Mouse (Mus musculus) lung, postnatal 10 days (tissue): ENCODE data around the gene Uba7.

Source experiments
- DNase-seq: peaks from one replicate; pipeline ENCODE4 v3.0.0; 2021

The Uba7 gene

DNA sequence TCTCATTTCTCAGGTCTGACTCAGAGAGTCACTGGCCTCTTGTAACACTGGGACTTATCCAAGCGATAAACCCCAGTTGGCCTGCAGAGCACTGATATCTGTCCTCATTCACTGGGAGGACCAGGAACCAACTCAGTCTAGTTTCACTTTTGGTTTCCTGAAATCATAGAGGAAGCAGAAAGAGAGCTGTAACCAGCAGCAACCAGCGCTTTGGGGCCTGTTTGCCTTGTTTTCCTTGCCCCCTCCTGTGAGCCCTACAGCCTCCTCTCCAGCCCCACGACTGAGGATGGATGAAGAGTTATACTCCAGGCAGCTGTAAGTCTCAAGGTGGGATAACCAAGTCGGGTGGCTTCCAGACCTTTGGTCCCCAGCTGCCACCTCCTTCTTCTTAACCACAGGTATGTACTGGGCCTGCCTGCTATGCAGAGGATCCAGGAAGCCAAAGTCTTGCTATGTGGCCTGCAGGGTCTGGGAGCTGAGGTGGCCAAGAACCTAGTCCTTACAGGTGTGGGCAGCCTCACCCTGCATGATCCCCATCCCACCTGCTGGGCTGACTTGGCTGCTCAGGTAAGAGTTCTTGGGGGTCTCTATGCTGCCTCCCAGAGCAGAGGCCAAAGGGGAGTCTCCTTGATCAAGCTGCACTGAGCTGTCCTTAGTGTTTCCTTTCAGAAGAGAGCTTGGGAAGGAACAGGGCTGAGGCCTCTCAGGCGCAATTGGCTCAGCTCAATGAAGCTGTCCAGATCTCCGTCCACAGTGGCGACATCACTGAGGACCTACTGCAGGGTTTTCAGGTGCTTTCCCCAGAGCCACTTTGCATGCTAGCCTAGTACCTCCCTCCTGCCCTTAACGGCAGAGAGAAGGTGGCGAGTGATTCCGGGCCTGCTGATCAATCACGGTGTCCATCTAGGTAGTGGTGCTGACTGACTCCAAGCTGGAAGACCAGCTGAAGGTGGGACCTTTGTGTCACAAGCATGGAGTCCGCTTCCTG, at the start of gene Uba7:
Uba7 (plus strand) TSS at position 107 of the 988 bp plus-strand sequence.
- DNase-seq = peak; percentile 40

DNA sequence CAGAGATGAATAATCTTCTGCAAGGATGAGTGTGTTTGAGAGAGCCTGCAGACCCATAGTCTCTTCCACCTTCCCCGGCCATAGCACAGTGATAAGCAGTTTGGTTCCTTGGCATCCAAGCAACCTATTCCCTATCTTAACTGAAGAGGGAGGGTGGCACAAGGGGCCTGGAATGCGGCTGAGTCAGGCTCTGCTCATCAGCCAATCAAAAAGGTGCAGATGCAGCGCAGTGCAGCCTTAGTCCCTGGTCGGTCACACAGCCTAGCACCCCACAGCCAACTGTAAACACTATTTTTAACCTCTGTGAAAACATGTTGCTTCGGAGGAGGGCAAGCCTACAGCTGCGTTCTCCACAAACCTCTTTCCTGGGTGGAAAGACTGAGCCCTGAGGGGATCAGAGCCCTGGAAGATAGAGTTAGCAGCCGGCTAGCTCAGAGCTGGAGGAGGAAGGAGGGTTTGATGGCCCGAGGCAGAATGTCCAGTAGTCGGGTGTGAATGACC, 48.3 kb upstream of the Uba7 start:
- DNase-seq = no peak

DNA sequence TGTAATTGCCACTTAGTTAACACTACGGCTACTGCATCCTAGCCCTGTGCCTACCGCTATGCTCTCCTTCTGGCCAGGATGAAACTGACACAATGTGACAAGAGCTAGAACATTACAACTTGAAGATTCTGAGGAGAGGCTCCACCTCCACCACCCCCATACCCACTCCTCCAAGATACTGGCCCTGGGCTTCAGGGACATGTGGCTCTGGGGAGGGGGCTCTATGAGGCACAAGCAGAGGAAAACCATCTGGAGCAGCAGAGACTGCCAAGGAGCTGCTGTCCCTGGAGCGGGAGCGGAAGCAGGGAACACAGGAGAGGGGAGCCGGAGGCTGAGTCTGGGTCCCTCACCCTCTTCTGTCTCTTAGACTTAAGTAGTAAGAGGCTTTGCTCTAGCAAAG, 47.6 kb upstream of the Uba7 start:
- no peak for DNase-seq

DNA sequence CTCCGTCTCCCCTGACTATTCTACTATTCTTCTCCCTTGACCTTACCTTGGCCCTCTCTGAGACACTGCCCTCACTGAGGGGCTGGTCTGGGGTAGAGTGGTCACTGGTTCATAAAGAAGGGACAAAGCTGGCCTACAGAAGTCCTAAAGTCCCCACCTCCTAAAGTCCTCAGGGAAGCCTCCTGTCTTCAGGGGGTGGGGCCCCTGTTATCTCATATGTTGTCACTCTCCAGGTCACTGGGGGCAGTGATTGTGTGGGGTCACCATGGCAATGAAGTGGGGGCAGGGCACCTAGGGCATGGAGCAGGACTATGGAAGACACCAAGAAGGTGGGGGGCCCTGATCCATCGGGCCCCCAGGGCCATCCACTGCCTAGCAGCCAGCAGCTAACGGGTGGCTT, 47.1 kb upstream of the Uba7 start, which contains the start of gene Actl11:
Actl11 (plus strand) TSS at position 301 of the 400 bp plus-strand sequence.
- no peak for DNase-seq

DNA sequence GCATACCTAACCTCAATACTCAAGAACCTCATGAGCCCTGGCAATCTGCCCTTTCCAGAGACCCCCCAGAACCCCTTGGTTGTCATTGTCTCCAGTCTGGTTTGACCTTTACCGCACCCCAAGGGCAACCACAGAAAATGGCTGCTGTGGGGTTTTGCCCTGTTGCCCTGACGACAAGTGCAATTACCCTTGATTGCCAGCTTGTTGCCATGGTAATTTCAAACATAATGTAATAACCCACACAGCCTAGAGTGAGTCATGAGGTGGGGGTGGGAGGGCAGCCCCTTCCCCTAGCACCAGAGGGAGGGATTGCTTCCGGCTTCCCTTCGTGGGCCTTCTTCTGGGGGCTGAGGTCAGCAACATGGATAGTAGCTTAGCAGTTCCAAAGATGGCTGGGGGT, 43.1 kb upstream of the Uba7 start:
- DNase-seq = no peak

DNA sequence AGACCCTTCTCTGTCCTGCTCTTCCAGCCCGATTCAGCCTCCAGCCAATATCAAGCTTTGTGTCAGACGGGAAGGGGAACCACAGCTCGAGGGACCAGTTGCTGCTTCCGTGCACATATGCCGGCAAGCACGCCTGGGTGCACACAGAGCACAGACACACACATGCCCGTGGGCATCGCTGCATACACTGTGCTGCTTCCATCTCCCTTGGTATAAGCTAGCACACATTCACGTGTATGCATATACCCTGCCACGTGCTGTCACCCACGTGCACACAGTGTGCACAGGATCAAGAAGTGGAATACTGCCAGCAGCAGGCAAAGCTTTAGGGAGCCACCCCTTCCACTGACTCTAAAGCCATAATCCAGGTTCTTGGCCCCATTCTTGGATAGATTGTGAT, 41.2 kb upstream of the Uba7 start:
- DNase-seq = no peak

DNA sequence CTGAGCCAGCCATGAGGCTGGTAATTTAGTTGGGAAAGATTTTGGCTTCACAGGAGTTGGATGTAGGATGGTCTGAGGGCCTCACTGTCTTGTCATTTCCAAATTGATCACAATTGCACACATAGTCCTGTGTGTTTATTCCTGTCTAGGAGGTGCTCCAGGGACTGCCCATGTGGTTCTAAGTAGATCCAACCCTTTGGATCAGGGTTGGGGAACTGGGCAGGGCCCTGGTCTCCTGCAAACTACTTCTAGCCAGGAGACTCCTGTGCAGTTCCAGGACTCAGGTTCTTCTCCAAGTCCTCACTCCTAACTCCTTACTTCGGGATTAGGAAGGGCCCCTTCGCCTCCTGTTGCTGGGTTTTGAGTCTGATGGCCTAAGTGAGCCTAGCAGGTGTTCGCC, 39.9 kb upstream of the Uba7 start, which contains the start of gene Camkv:
Camkv (plus strand) TSS at position 301 of the 400 bp plus-strand sequence.
- no peak for DNase-seq

DNA sequence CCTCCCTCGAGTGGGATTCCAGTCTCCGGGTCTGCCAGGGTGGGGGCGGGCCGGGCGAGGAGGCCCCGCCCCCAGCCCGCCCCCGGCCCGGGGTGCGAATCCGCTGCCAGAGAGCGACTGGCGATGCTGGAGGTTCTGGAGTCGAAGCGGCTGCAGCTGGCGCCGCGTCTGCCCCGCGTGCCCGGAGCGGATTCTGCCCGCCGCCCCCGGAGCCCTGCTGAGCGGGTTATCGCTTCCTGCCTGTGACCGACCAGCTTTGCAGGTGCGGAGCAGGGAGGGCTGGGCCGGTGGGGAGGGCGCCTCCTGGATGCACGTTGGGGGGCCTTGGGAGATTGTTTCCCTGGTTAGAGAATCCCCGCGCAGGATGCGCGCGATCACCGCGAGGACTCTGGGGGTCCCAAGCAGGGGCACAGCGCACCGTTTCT, 39.5 kb upstream of the Uba7 start:
- DNase-seq = no peak

DNA sequence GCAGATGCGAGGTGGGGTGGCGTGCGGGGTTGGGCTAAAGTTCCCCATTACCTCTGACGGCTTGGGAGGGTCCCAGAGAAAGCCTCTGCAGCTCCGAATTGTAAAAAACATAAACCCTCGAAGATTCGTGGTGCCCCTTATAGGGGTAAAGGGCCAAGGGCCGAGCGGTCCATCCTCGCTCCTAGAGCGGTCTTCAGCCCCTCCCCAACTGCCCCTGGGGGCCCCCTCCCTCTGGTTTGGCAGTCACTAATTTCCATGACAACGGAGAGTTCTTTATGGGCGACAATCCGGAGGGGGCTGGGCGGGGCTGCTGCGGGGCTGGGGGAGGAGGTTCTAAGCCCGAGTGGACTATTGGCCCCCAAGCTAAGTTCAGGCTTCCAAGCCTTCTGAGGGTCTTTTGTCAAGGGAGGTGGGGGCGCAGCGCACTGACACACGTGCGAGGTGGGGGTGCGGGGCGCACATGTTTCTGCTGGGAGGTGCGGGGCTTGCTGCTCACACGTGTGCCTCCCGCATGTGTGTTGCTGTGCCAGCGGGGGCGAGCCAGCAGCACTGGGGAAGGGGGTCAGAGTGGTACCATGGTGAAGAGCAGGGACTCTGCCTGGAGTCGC, 39.0 kb upstream of the Uba7 start:
- no peak for DNase-seq

DNA sequence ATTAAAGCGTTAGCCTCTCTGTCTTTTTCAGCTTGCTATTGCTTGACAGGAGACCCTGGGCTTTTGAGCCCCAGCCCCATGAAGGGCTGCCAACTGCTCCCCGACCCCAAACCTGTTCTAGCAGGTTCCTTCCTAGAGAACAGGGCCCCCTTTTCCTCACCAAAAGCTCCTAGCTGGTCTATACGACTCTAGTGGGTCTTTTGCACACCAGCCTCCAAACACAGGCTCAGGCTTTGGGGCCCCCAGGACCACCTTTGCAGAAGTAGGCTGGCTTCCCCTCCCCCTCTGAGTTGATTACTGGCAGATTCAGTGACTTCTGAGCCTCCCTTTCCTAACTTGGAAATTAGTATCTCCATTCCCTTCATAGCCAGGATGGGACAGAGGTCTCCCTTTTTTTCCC, 38.5 kb upstream of the Uba7 start:
- no peak for DNase-seq

DNA sequence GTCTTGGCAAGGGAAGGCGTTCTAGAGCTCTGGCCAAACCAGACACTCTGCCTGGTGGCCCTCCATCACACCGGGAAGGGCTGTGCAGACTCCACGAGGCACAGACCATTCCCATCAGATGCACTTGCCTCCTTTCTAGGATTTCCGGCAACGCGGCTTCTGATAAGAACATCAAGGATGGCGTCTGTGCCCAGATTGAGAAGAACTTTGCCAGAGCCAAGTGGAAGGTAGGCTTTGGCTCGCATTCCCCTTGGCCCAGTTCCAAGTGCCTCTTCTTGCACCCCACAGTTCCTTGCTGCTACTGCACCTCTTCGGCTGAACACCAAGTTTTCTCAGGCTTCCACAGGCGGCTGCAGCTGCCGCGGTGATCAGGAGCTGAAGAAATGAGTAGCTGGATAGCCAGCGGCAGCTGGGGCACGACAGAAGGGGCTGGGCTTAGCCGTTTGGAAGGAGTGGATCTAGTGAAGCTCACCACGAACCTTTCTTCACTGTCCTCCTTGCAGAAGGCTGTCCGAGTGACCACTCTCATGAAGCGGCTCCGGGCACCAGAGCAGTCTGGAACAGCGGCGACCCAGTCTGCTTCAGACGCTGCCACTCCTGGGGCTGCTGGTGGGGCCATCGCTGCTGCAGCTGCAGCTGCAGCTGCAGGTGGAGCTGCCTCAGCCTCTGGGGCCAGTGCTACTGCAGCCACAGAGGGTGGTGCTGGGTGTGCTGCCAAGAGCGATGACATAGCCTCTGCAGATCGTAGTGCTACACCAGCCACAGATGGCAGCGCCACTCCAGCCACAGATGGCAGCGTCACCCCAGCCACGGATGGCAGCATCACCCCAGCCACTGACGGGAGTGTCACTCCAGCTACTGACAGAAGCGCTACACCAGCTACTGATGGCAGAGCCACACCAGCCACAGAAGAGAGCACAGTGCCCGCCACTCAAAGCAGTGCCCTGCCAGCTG, 27.8 kb upstream of the Uba7 start:
- no peak for DNase-seq

DNA sequence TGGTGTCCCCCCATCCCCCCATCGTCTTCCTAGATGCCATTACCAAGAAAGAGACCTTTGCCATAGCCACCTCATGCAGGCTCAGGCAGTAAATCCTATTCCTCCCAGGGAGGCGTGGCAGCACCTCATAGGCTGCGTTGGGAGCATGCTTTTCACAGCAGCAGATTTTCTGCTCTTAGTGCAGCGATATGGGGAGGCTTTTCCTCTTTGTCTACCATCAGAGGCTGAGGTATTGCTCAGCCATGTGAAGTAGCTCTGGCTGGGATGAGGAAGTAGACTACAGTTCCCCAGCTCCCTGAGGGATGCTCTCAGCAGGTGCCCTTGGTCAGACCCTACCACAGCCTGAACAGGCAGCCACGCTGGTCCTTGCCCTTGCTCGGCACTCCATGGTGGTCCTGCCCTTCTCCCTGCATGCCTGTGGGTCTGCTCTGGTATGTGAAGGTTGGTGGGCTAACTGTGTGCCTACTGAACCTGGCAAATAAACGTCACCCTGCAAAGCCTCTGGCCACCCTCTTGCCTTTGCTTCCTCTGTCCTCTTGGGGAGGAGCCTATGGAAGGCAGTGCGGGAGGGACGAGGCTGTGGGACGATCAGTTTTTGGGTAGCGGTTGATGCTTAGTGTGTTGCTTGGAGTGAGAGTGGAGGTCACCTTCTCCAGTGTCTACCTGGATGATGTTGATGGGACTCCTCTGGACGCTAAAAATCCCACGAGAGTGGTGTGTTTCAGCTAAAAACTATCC, 26.0 kb upstream of the Uba7 start:
- DNase-seq = no peak

DNA sequence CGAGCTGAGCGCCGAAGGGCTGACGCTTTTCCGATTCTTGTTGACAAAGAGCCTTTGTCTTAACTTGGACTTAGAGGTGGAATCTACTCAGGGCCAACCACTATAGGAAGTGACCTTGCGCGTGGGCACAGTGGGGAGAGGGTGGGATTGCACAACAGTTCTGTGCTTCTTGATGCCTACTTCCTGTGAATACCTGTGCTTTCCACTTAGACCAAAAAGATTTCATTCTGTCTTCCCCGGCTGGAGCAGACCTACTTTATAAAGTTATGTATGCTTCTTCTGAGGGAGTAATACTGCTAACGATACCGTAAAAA, 25.4 kb upstream of the Uba7 start, which contains the start of gene Traip:
Traip (plus strand) TSS at position 215 of the 314 bp plus-strand sequence.
- DNase-seq = no peak

DNA sequence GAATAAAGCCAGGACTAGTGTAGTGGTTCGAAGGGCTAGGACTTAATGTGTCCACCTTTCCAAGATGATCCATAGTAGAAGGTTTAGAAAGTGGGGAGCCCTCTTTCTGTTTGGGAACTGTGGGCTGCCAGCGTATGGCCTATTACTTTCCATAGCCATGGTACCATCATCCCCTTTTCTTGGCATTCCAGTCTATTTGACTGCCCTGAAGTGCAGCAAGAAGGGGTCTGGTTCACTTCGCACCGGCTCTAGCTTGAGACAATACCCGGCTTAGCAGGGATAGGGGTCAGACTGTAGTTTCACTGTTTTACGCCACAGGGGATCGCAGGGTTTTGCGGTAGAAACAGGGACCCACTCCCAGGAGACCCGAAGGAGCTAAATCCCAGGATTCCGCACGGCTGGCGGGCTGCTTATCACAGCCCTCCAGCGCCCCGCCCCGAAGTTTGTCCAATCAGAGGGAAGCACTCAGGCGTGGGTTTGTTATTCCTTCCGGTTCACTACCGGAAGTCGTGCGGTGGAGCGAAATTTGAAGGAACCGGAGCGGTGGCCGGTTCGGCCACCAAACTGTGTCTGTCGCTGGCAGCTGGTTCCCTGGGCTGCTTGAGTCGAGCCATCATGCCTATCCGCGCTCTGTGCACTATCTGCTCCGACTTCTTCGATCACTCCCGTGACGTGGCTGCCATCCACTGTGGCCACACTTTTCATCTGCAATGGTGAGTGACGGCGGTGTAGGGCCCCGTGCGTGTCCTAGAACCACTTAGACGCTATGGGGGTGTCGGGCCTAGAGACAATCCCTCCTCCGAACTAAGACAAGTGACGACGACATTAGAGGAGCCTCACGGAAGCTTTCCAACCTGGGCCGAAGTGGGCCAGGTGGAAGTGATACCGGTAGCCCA, 24.6 kb upstream of the Uba7 start:
- peak; percentile 97 for DNase-seq

DNA sequence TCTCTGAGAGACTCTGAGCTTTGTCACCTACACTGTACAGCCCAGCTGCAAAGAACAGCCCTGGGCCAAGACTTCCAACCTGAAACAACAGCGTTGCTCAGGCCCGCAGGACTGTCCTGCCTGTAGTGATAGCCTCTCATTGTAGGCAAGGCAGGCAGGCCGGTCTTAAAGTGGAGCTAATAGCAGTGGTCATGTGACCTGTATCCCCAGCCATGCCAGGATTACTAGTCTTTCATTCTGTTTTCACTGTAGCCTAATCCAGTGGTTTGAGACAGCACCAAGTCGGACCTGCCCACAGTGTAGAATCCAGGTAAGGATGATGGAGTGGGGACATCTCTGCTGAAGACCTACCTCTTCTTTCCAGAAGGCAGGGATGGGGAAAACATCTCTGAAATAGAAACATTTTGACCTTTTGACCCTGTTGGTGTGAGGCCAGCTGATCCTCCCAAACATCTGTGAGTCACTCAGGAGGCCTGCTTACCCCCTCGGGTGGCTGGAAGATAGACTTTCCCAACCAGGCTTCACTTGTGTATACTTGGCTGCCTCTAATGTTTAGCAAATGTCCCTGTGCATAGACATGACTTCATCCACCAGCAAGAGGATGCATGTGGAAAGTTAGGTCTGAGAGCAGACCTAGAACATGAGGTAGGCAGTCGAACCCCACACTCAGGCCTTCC, 19.6 kb upstream of the Uba7 start:
- peak; percentile 67 for DNase-seq

DNA sequence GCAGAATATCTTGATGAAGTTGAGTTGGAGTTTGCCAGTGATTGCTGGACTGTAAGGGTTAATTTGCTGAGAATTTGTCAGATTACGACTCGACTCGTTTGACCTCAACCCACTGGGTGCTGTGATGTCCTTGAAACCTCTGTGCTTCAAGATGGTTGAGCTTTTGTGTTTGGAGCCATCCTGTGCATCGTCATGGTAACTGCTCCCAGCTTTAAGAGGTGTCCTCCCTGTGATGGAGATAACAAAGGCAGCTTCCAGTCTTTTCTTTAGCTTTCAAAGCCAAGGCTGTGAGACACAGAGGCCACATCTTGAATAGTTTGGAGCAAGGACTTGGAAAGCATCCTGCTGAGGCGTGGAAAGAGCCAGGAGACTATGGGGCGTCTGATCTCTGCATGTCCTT, 18.2 kb upstream of the Uba7 start:
- DNase-seq = no peak

DNA sequence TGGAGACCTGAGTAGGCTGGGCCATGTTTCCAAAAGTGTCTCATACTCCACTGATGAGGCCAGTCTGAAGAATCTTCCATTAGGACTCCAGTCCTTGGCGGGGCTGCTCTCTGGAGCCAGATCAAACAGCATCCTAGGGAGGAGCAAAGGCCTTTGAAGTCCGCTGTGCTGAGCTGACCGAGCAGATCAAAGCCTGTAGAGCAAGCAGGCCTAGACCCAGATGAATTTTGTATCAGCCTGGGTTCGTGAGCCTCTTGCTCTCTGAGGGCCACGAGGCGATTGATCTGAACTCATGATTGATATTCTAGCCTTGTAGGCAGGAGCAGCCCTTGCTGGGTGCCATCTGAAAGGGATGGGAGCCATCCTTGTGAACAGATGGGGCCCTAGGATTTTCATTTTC, 15.4 kb upstream of the Uba7 start:
- DNase-seq = peak; percentile 50

DNA sequence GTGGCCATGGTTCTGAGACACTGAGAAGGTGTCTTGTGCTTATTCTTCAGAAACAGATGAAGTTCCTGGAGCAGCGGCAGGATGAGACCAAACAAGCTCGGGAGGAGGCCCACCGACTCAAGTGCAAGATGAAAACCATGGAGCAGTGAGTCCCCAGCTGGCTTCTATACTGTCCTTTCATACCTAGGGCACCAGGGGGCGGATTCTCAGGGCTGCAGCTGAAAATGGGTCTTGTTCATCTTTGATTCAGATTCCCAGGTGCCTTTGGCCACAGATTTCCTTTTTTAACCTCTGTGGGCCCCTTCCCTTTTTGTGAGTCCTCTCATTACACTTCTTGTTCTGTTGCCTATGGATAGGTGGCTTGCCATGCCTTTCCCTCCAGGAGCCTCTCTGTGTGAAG, 14.4 kb upstream of the Uba7 start:
- DNase-seq = no peak

DNA sequence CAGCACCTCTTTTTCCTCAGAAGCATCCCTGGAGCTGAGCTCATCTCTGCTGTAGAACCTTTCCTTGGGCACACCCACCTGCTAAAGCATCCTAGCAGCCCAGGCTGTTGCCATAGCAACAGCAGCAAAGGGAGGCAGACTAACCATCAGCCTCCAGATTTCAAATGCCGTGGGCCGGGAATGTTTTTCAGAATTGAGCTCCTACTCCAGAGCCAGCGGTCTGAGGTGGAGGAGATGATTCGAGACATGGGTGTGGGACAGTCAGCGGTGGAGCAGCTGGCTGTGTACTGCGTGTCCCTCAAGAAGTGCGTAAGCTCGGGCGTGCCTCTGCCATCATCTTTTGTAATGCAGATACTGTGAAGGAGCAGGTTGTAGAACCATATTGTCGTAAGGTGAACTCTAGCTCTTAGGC, 13.9 kb upstream of the Uba7 start:
- no peak for DNase-seq

DNA sequence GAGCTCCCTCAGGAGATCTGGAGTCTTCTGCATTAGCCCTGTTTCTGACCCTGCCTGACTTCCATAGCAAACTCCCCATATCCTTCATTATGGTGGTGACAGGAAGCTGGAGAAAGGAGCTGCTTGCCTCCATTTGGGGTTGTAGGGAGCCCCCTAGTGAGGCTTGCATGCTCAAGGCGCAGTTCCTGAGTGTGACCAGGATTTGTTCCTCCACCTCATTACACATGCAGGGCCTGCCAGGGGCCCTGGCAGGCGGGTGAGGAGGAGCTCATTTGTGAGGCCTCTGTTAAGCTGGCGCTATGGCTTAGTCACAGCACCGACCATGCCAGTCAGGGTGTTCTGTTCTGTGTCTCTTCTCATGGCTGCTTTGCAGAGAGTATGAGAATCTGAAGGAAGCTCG, 13.4 kb upstream of the Uba7 start:
- DNase-seq = peak; percentile 70
